Mouse (Mus musculus) gastrocnemius, postnatal 10 days (tissue): ENCODE measurements at regions not wholly inside any gene's neighbourhood (a gene's known extent, or its start where the extent isn't known, plus 50 kb on each side); places are given as distances from the start of the nearest gene placed in this dataset.
A peak's percentile ranks its signal among the peaks of the same experiment; 100 is the strongest.

ENCODE experiments used
- DNase-seq: peaks from one replicate; pipeline ENCODE4 v3.0.0; 2021; ENCODE audit warnings: mixed read lengths

- DNase-seq = no peak
Measured at GRCm38 (mm10) chr1:47094498-47094897, 201.8 kb upstream of the Slc39a10 start.

- DNase-seq = no peak
Measured at GRCm38 (mm10) chr1:47093289-47093947, 200.8 kb upstream of the Slc39a10 start.

GRCm38 (mm10) chr1:47076423-47076822 is 183.8 kb upstream of the Slc39a10 start:
- no peak for DNase-seq

GRCm38 (mm10) chr1:47058149-47058548 is 165.5 kb upstream of the Slc39a10 start:
- no peak for DNase-seq

- no peak for DNase-seq
Measured at GRCm38 (mm10) chr1:47057344-47057743, 164.7 kb upstream of the Slc39a10 start.

GRCm38 (mm10) chr1:47051109-47051508 is 158.5 kb upstream of the Slc39a10 start:
- DNase-seq = no peak

- no peak for DNase-seq
Measured at GRCm38 (mm10) chr1:47050492-47050891, 157.8 kb upstream of the Slc39a10 start.

GRCm38 (mm10) chr1:47037576-47037975 is 144.9 kb upstream of the Slc39a10 start:
- DNase-seq = no peak

GRCm38 (mm10) chr1:47019356-47019755 is 126.7 kb upstream of the Slc39a10 start:
- no peak for DNase-seq

GRCm38 (mm10) chr1:47014526-47014925 is 121.9 kb upstream of the Slc39a10 start:
- DNase-seq = no peak

- DNase-seq = no peak
Measured at GRCm38 (mm10) chr1:47003746-47004145, 111.1 kb upstream of the Slc39a10 start.

GRCm38 (mm10) chr1:46999337-46999736 is 106.7 kb upstream of the Slc39a10 start:
- no peak for DNase-seq

GRCm38 (mm10) chr1:46985978-46986377 is 93.3 kb upstream of the Slc39a10 start:
- DNase-seq = no peak

GRCm38 (mm10) chr1:46983093-46983492 is 90.4 kb upstream of the Slc39a10 start:
- no peak for DNase-seq

GRCm38 (mm10) chr1:46970470-46970869 is 77.8 kb upstream of the Slc39a10 start:
- DNase-seq = peak; percentile 63

GRCm38 (mm10) chr1:46968361-46968760 is 75.7 kb upstream of the Slc39a10 start:
- DNase-seq = no peak

GRCm38 (mm10) chr1:46966917-46967266 is 74.2 kb upstream of the Slc39a10 start:
- no peak for DNase-seq

- DNase-seq = no peak
Measured at GRCm38 (mm10) chr1:46965996-46966916, 73.6 kb upstream of the Slc39a10 start.

- DNase-seq = no peak
Measured at GRCm38 (mm10) chr1:46963973-46964727, 71.5 kb upstream of the Slc39a10 start.
